Mouse (Mus musculus) MEL-GATA-1-ER (cell line): ENCODE data around the gene Dync1li1.
"Not testable (repeated sequence)": the region's sequence is repeated elsewhere in the genome, so short reads cannot be mapped to it uniquely, and the experiment has no call there.

Source experiments
- DNase-seq: peaks from one replicate; pipeline ENCODE4 v3.0.0-alpha.2; 2012; ENCODE audit warnings: low read depth; ENCODE audit errors: extremely low read depth

Dync1li1 gene

GRCm38 (mm10) chr9:114727315-114727714, 38.7 kb downstream of the Dync1li1 start:
- DNase-seq, result no peak

DNA sequence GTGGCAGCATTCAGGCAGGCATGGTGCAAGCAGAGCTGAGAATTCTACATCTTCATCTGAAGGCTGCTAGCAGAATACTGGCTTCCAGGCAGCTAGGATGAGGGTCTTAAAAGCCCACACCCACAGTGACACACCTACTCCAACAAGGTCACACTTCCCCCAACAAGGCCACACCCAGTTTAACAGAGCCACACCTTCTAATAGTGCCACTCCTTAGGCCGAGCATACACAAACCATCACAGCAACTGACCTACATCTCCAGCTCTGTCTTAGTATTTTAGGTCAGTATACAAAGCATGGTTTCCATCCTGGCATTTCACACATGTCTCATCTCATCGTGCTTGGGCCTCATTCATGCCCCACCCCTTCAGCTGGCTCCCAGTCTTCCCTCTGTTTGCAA, 39.8 kb downstream of the Dync1li1 start:
- not testable (repeated sequence) for DNase-seq

DNA sequence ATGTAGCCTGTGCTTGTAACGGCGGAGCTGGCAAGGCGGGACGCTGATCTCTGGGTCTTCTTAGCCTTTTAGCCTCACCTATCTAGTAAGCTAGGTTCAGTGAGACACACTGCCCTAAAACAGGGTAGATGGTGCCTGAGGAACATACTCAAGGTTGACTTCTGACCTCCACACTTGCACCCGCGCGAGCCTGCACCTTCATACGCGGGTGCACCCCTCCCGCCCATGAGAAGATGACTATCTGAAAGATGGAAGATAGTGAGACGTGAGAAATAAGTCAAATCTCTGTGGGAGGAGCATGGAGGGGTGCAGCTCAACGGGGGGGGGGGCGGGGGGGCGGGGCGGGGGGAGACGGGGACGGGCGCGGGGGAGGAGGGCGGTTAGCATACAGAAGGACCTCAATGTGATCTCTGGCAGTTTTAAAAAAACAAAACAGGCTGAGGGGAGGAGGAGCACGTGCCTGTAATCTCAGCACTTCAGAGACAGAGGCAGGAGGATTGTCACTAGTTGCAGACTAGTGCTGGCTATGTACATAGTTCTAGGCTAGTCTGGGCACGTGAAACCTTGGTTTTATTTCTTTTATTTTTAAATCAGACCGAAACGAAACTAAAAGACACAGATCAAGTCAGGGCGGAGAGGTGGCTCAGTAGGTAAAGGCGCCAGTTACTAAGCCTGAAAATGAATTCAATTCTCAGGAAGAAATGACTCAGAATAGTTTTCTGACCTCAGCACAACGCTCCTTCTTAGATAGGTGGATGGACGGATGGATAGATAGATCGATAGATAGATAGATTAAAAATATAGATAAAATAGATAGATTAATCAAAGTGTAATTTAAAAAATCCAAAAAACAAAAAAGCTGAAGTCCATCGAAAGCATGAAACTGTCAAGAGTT, 41.6 kb downstream of the Dync1li1 start:
- no peak for DNase-seq

DNA sequence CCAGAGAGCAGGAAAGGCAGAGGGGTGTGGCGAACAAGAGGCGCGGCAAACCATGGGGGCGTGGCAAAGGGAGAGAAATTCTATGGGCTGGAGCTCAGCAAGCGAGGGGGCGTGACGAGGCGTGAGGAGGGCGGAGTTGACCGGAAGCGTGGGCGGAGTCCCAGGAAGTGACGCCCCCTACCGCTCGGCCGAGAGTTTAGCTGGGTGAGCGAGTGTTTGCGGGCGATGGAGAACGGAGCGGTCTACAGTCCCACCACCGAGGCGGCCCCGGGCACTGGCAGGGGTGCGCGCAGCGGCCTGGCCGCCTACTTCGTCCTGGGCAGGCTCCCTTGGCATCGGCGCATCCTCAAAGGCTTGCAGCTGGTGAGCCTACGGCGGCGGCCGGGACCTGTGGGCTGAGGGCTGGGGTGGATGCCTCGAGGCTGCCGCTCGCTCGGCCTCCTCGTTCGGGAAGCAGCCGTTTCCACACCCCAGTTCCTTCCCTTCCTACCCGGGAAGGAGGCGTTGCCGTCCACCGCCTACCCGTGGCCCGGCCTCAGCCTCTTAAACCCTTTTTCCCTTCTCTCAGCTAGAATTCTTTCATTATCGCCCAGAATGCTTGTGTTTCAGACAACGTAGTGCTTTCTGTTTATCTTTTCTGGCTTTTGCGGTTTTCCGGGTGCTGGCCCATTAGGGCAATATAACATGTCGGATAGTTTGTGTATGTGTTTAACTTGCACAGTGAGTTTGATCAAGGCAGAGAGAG, 42.6 kb downstream of the Dync1li1 start, which contains the start of gene Cmtm6:
Cmtm6 (plus strand) TSS at position 106 of the 745 bp plus-strand sequence.
- peak; percentile 71 for DNase-seq

DNA sequence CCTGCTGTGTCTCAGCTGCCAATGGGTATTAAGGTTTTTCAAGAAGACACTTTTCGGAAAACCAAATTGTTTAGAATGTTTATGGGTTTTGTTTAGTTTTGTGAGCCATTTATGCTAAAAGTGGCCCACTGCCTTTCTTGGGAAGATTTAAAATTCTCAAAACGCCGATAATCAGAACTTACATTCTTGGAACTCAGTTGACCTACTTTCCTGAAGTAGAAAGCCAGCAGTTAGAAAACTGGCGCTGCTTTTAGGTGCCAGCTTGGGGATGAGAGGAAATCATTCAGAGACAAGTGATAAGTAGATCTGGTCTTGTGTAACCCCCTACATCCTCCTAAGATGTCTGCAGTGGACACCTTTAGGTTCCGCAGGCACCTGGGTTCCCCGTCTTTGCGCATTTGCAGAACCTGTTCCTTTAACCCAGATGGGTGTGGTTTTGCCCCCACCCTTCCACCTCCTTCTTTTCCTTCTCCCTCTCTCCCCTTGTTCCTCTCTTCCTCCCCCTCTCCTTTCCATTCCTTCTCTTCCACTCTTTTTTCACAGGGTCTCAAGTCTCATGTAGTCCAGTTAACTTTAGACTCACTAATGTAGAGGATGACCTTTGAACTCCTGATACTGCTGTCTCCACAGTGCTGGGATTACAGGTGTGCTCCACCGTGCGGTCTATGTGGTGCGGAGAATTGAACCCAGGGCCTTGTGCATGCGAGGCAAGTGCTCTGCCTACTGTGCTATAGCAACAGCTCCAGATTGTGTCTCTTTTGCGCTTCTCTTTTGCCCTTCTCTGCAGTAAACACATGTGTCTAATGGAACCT, 43.5 kb downstream of the Dync1li1 start:
- peak; percentile 53 for DNase-seq

- DNase-seq, result peak; percentile 45
Observed at GRCm38 (mm10) chr9:114733238-114733637, 44.6 kb downstream of the Dync1li1 start.

DNA sequence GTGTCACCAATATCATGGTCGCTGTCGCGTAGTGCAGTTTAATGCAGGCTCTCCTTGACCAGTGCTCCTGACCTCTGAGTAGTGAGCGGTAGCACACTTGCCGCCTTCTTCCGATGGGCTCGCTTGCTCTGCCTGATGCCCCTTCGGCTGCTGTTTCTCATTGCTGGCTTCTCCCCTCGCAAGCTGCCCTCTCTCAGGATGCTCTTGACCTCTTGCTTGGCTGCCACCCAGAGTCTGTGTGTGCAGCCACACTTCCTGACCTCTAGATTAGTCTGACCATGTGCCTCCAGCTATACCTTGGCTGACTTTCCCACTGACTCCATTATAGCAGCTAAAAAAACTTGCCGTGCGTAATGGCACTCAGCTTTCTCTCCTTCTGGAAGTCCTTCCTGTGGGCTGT, 47.9 kb downstream of the Dync1li1 start:
- no peak for DNase-seq

- no peak for DNase-seq
Observed at GRCm38 (mm10) chr9:114740336-114740735, 51.7 kb downstream of the Dync1li1 start.

DNA sequence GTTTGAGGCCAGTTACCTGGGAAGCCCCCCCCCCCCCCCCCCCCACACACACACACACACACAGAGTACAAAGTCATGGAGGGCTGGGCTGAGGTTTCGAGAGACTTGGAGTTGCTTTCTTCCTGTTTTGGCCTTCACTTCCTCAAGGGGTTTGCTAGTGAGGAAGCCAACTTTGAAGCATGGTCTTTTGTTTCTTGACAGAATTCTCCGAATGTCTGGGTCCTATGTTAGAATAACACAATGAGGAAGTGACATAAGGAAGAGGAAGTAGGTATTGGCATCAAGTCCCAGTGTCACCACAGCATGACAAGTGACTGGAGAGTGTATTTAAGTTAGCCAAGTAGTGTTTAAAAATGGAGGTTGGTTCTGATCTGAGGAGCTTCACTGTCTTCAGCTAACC, 54.1 kb downstream of the Dync1li1 start:
- DNase-seq, result peak; percentile 91

DNA sequence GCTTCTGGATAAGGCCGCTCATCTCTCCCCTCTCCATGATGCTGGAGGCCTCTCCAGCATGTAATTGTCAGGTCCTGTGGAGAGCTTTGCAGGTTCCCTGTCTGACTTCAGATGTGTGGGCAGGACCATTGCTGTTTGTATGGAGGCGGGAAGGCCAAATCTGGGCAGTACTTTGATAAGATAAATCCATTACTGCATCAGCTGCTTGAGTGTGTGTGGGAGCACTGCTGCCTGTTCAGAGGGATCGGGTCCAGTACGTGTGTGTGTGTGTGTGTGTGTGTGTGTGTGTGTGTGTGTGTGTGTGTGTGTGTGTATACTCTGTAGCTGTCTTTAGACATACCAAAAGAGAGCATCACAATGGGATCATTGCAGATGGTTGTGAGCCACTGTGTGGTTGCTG, 56.6 kb downstream of the Dync1li1 start:
- DNase-seq, result no peak

- no peak for DNase-seq
Observed at GRCm38 (mm10) chr9:114745654-114746053, 57.1 kb downstream of the Dync1li1 start.

DNA sequence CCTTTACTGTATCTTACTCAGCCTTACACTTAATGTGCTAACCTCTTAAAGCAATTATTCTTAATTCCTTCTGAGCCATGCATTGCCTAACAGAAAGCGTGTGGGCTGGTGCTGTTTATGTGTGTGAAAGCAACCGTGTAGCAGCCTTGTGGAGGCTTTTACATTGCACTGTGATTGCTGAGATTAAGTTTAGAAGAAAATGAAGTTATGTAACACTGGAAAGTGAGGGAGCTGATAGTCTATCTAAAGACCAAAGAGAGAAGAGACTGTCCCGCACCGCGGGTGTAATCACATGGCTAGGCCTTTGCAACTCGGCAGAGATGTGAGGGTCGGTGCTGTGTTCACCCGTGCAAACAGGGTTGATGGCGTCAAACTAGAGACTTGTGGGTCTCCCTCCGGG, 58.4 kb downstream of the Dync1li1 start:
- DNase-seq, result no peak

DNA sequence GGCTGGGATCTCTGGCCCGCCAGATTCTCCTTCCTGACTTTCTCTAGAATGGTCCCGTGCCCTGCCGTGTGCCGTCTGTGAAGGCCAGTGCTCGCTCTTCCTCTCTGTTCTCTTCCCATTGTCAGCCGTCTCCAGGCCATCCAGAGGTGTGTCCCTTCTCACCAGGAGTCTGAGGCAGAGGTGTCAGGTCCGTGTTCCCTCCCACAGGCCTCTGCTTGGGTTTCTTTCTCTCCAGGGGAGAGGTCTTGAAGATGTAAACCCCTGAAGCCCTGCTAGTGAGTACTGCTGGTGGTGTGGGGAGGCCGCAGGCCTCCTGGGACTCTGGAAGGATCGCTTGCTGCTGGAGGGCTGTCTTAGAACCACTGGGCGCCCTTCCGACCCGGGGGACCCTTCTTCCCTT, 58.9 kb downstream of the Dync1li1 start:
- DNase-seq, result no peak

- no peak for DNase-seq
Observed at GRCm38 (mm10) chr9:114751582-114751981, 63.0 kb downstream of the Dync1li1 start.

DNA sequence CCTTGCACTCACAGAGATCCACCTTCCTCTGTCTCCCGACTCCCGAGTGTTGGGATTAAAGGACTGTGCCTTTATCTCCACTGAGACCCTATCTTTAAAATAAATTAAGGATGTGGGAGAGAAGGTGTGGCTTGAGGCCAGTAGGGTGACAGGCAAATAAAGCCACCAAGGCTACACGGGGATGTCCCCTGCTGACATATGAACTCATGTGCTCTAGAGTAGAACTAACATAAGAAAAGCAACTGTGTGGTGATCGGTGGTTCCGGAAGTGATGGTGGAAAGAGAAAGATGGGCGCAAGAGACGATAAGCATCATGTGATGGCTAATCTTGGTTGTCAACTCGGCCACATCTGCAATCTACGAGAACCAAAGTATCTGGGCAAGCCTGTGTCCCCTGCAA, 63.7 kb downstream of the Dync1li1 start:
- no peak for DNase-seq

GRCm38 (mm10) chr9:114752863-114753484, 64.4 kb downstream of the Dync1li1 start:
- peak; percentile 71 for DNase-seq

DNA sequence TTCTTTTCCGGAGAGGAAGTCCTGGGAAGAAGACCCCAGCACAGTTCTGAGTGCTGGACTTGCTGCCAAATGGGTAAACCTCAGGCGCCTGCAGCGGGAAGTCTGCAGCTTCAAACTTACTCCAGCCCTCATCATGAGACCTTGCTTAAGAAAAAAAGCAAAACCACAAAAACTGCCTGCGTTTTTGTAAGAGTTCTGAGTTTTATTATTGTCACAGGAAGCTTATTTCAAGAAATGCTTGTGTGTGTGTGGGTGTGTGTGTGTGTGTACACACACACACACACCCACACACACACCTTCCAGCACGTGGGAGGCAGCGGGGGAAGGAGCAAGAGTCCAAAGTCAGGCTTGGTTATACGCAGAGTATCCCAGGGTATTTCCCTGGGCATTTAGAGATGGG, 69.7 kb downstream of the Dync1li1 start:
- no peak for DNase-seq

- no peak for DNase-seq
Observed at GRCm38 (mm10) chr9:114758801-114759200, 70.2 kb downstream of the Dync1li1 start.

DNA sequence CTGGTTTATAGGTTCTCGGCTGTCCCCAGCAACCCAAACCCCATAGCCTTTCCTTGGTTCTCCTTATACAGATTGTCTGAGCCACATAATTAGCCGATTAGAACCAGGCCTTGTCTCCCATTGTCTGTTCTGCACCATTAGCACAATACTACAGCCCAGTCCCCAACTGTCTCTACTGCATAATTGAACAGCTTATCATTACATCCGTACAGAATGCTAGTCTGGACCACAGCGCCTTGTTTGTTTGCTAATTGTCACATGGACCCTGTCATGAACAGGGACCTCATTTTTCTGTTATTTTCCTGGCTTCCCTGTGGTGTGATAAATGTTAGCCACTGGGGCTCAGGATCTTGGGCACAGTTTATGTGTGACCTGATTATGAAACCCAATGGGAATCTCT, 71.3 kb downstream of the Dync1li1 start:
- DNase-seq, result no peak

DNA sequence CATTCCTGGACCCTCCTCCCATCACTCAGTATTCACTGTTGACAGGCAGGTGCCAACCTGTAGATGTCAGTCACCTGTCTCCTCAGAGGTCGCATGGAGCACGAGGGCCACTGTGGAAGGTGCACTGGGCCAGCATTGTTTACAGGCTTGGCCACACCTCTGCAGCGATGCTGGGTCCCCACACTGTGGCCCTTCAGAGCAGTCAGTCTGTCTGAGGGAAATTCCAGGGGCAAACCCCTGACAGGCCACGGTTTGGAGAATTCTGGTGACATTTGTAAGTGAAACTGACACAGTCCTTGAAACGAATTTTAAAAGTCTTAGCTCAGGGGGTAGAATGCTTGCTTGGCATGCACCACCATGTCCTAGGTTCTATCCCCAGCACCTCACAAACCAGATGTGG, 71.8 kb downstream of the Dync1li1 start:
- DNase-seq, result no peak

DNA sequence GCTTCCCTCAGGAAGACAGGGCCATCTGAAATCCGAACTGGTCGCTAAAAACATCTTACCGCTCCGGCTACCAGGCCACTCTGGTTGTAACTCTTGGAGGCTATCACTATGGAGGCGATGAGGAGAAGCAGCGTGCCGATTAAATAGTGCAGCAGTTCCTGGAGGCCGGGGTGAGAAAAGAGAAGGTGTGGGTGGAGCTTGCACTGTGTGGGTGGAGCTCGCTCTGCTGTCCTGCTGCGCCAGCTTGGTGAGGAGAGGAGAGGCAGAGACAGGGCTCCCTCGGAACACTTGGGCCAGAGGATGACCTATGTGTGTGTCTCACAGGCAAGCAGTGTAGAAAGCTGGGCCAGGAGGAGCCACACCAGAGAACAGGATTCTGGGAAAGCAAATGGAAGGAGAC, 73.3 kb downstream of the Dync1li1 start:
- no peak for DNase-seq
